Mouse (Mus musculus): ENCODE results near the gene Ip6k3. TPM values are rescaled to one million over a fixed set of nuclear protein-coding genes. Genes with fewer than 3 reads are reported as not detected.

Ip6k3 gene
- polyA plus RNA-seq, 1 experiment from 2014 or later, result 0.35 TPM

DNA sequence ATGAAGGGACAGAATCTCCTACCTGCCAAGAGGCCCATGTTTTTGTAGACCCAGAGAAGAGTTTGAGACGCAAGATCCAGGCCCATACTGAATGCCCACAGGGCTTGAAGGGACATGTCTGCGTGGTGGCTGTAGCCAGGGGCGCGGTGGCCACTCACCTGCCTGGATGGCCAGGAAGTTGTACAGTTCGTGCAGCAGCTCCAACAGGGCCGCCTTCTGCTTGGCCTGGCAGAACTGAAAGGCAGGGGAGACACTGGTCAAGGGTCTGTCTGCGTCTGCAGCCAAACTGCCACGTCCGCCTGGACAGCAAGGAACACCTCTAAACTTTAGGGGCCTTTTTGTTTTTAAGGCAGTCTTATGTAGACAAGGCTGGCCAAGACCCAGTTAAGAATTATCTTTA lies 31.6 kb upstream of the Ip6k3 start:
- Histone ChIP-seq H3K4me3 (no peak overlapping the region), H3K27me3 (no peaks in the 10 kb centered on the region), H3K9ac (no peak overlapping the region), H3K9me3 (replicated peaks) (no peaks in the 10 kb centered on the region), H3K27ac (no peak overlapping the region), H3K4me1 (replicated peaks) (peaks cover 12% of the 10 kb centered on the region), H3K4me2 (no peak overlapping the region), H3K36me3 (peaks cover 68% of the 10 kb centered on the region)
- WGBS, result 95% methylated on average over 9 of the region's 9 CpGs
- ATAC-seq (replicated peaks; ENCODE audit: insufficient number of reproducible peaks, insufficient read depth, low FRiP score, low read depth), result no peak

DNA sequence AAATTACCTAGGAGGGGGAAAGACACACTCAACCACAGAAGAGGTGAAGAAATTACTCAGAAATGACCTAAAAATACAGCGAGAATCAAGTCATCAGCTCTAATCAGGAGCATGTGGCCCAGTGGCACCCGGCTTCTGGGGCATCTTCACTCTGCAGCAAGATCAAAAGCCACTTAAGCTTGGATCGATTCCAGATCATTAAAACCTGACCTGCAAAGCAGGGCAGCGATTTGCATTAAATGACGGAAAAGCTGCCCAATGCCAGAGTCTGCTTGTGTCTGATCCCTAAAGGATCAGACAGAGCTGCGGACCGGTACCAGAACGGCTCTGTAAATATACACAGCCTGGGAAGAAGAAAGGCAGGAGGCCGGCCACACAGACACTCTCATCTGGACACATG lies 28.6 kb upstream of the Ip6k3 start:
- Histone ChIP-seq H3K9ac (no peak overlapping the region), H3K36me3 (peaks cover 85% of the 10 kb centered on the region), H3K4me2 (no peak overlapping the region), H3K4me3 (no peak overlapping the region), H3K27ac (no peak overlapping the region), H3K27me3 (no peaks in the 10 kb centered on the region), H3K9me3 (replicated peaks) (no peaks in the 10 kb centered on the region), H3K4me1 (replicated peaks) (0 out of 2 replicates have a peak, but pooled peaks cover 3% of the 10 kb centered on the region)
- ATAC-seq (replicated peaks; ENCODE audit: insufficient number of reproducible peaks, insufficient read depth, low FRiP score, low read depth), result no peak
- 79% methylated on average over 9 of the region's 9 CpGs for WGBS

DNA sequence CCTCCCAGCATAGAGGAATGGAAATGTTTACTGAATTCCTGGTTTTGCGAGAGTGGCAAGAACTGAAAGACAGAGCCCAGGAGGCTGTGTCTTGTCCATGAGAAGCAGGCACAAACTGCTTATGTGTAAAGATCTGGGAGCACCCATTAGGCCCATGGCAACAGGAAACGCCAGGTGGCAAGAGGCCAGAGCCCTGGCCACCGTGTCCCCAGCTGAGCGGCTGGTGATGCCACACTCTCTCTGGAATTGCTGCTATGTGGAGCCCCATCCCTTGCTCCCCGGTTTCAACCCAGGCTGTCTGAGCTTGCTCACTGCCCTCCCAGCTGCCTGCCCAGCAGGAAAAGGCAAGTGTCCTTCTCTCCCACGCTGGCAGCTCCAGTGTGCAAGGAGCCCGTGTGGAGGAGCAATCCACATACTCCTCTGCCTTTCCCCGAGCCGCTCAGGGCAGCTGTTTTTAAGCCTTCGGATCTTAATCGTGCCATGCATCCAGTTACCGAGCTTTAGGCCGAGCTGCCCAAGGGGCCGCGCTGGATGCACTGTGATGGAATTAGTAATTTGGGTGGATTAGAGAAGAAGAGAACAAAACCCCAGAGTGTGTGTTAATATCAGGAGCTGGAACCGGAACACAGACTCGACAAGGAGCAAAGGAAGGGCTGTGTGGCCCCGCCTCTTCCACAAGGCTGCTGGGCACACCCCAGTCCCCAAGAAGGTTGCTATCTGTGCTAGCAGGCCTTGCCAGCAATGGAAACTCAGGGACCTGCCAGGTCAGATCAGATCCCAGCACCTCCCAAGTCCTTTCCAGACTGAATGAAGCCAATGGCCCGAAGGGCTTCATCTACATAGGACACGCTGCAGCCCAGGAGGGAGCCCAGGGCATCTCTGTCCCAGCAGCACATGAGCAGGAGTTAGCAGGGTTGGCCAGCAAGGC lies 26.9 kb upstream of the Ip6k3 start:
- H3K4me3 ChIP-seq, result no peak overlapping the region
- H3K9me3 ChIP-seq (replicated peaks), result no peaks in the 10 kb centered on the region
- no peak overlapping the region for H3K27ac ChIP-seq
- H3K9ac ChIP-seq, result no peak overlapping the region
- H3K4me1 ChIP-seq (replicated peaks), result 0 out of 2 replicates have a peak, but pooled peaks cover 3% of the 10 kb centered on the region
- peaks cover 85% of the 10 kb centered on the region for H3K36me3 ChIP-seq
- no peak overlapping the region for H3K4me2 ChIP-seq
- ATAC-seq (replicated peaks; ENCODE audit: insufficient number of reproducible peaks, insufficient read depth, low FRiP score, low read depth), result no peak
- WGBS, result 62% methylated on average over 20 of the region's 20 CpGs
- no peaks in the 10 kb centered on the region for H3K27me3 ChIP-seq

DNA sequence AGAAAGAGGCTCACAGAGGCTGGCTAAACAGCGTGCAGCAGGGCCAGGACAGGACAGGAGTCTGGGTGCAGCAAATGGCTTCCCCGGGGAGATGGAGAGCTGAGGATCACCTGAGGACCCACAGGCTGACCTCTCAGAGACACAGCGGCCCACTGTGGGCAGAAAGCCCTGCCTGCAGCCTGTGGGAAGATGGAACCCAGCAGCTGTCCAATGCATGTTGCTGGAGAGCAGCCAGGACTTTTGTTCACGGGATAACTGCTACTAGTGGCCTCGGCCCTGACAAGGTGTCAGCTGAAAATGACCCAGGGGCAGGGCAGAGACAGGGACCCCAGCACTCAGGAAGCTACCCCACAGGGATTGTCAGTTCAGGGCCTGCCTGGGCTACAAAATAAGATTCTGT lies 24.2 kb upstream of the Ip6k3 start:
- H3K27me3 ChIP-seq, result peaks cover 4% of the 10 kb centered on the region; the same call in 1 of the 2 replicates
- H3K27ac ChIP-seq, result no peak overlapping the region
- 0 out of 2 replicates have a peak, but pooled peaks cover 3% of the 10 kb centered on the region for H3K4me1 ChIP-seq (replicated peaks)
- H3K9me3 ChIP-seq (replicated peaks), result no peaks in the 10 kb centered on the region
- no peak for ATAC-seq (replicated peaks; ENCODE audit: insufficient number of reproducible peaks, insufficient read depth, low FRiP score, low read depth)
- peaks cover 61% of the 10 kb centered on the region for H3K36me3 ChIP-seq
- H3K4me3 ChIP-seq, result no peak overlapping the region
- 44% methylated on average over 5 of the region's 5 CpGs for WGBS
- no peak overlapping the region for H3K9ac ChIP-seq
- H3K4me2 ChIP-seq, result no peak overlapping the region

DNA sequence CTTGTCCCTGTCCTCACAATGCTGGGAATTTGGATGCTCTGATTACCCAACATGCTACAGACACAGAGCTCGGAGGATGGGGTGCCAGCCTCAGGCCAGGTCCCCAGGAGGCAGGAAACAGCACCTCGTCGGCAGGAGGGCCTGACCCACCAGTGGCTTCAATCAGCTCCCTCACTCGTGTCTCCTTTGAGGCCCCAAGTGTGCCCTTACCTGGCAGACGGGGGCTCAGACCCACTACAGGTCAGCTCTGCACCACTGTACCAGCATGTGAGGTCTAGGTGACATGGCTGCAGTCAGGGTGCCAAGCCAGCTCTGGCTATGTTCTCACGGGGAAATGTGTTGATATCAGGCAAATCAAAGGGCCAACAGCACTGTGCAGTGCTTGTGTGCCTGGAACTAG lies 23.6 kb upstream of the Ip6k3 start:
- 81% methylated on average over 6 of the region's 6 CpGs for WGBS

DNA sequence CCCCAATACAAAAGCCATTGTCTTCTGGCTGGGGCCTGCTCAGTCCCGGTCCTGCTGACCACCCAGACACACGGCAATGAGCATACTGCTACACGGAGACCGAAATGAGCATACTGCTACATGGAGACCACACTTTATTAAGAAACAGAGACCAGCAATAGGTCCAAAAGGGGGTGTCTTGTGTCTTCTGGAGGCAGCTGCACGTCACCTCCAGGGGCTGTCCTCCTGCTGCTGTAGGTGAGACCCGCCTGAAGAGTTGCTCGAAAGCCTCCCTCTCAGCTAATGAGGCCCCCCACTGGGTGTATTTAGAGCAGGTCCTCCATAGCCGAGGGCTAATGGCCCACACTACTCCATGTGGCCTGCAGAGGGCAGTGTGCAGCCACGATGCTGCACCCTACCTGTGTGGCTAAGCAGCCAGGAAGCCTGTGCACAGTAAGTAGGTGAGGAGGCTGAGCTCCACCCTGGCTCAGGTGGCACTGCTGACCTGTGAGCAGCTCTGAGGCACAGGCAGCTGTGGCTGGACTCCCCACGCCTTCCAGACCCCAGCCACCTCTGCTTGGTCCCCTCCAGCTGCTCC lies 22.1 kb upstream of the Ip6k3 start:
- Histone ChIP-seq H3K9ac (no peak overlapping the region), H3K4me3 (no peak overlapping the region), H3K36me3 (peaks cover 46% of the 10 kb centered on the region), H3K4me2 (no peak overlapping the region), H3K27ac (no peak overlapping the region), H3K4me1 (replicated peaks) (0 out of 2 replicates have a peak, but pooled peaks cover 3% of the 10 kb centered on the region), H3K9me3 (replicated peaks) (no peaks in the 10 kb centered on the region), H3K27me3 (peaks cover 4% of the 10 kb centered on the region; the same call in 1 of the 2 replicates)
- 0 out of 2 replicates have a peak, but pooled peaks have one; percentile 25 for ATAC-seq (replicated peaks; ENCODE audit: insufficient number of reproducible peaks, insufficient read depth, low FRiP score, low read depth)
- WGBS, result 46% methylated on average over 10 of the region's 10 CpGs

More for the DNA sequence above, 23.6 kb upstream of the Ip6k3 start:
- Histone ChIP-seq H3K4me1 (replicated peaks) (0 out of 2 replicates have a peak, but pooled peaks cover 3% of the 10 kb centered on the region), H3K9ac (no peak overlapping the region), H3K27ac (no peak overlapping the region), H3K9me3 (replicated peaks) (no peaks in the 10 kb centered on the region), H3K27me3 (peaks cover 4% of the 10 kb centered on the region; the same call in 1 of the 2 replicates), H3K4me3 (no peak overlapping the region), H3K4me2 (no peak overlapping the region), H3K36me3 (peaks cover 58% of the 10 kb centered on the region)
- ATAC-seq (replicated peaks; ENCODE audit: insufficient number of reproducible peaks, insufficient read depth, low FRiP score, low read depth), result no peak

DNA sequence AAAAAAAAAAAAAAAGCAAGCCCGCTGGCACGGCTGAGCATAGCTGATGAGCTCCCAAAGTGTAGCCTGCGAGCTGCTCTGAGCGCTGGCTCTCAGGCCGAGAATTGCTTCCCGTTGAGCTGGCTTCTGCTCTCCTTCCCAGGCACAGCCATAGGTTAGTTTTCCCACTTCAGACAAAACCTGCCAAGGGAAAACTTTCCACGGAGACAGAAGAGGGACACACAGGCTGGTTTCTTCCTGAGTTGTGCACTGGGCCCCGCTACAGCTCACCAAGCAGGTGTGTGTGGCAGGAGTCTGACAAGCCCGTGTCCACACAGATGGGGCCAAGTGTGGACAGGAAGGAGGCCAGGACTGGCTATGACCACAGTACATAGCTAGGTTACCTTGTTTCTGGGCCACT lies 21.3 kb upstream of the Ip6k3 start:
- H3K27me3 ChIP-seq, result peaks cover 4% of the 10 kb centered on the region; the same call in 1 of the 2 replicates
- no peaks in the 10 kb centered on the region for H3K9me3 ChIP-seq (replicated peaks)
- H3K36me3 ChIP-seq, result peaks cover 37% of the 10 kb centered on the region
- no peak overlapping the region for H3K4me2 ChIP-seq
- 69% methylated on average over 9 of the region's 9 CpGs for WGBS
- H3K4me1 ChIP-seq (replicated peaks), result 0 out of 2 replicates have a peak, but pooled peaks cover 3% of the 10 kb centered on the region
- H3K9ac ChIP-seq, result no peak overlapping the region
- H3K27ac ChIP-seq, result no peak overlapping the region
- no peak overlapping the region for H3K4me3 ChIP-seq
- no peak for ATAC-seq (replicated peaks; ENCODE audit: insufficient number of reproducible peaks, insufficient read depth, low FRiP score, low read depth)

DNA sequence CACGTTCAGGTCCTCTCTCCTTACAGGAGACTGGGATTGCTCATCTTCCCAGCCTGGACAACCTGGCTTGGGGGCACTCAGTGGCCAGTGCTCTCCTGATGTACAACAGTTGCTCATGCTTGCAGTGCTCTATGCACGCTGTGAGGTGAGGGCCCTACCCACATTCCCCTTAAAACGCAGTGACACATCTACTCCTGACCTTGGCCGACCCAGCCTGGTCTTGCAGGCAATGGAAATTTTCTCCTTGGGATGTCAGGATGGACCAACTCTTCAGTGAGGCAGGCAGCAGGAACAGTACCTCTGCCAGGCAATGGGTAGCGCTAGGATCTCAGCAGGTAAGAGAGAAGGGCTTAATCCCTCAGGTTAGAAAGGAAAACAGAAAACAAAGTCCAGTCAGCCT lies 19.5 kb upstream of the Ip6k3 start:
- WGBS, result 51% methylated on average over 5 of the region's 5 CpGs
- H3K4me3 ChIP-seq, result no peak overlapping the region
- no peak overlapping the region for H3K9ac ChIP-seq
- H3K4me2 ChIP-seq, result no peak overlapping the region
- no peaks in the 10 kb centered on the region for H3K9me3 ChIP-seq (replicated peaks)
- no peak overlapping the region for H3K27ac ChIP-seq
- ATAC-seq (replicated peaks; ENCODE audit: insufficient number of reproducible peaks, insufficient read depth, low FRiP score, low read depth), result no peak
- peaks cover 20% of the 10 kb centered on the region; the same call in 1 of the 2 replicates for H3K36me3 ChIP-seq
- 0 out of 2 replicates have a peak, but pooled peaks cover 3% of the 10 kb centered on the region for H3K4me1 ChIP-seq (replicated peaks)
- peaks cover 4% of the 10 kb centered on the region; the same call in 1 of the 2 replicates for H3K27me3 ChIP-seq

DNA sequence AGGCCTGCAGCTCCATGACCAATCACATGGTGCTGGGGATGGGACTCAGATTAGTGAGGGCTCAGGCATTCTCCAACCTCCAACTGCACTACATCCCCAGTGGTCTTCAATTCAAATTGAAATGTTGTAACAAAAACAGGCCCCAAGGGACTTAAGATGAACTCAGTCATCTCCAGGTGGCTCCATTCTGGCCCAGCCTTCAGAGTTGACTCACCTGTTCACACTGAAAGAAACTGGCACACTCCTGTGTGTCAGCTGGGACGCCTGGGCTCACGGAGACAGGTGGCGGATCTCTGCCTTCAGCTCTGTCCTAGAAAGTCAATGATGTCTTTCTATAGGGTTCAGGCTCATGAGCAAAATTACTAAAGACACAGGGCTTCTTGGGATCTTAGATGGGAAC lies 18.5 kb upstream of the Ip6k3 start:
- H3K9ac ChIP-seq, result no peak overlapping the region
- no peak overlapping the region for H3K27ac ChIP-seq
- H3K4me1 ChIP-seq (replicated peaks), result no peaks in the 10 kb centered on the region
- peaks cover 11% of the 10 kb centered on the region; the same call in 1 of the 2 replicates for H3K36me3 ChIP-seq
- no peak overlapping the region for H3K4me3 ChIP-seq
- no peaks in the 10 kb centered on the region for H3K9me3 ChIP-seq (replicated peaks)
- no peak for ATAC-seq (replicated peaks; ENCODE audit: insufficient number of reproducible peaks, insufficient read depth, low FRiP score, low read depth)
- WGBS, result 91% methylated on average over 3 of the region's 3 CpGs
- no peak overlapping the region for H3K4me2 ChIP-seq
- H3K27me3 ChIP-seq, result peaks cover 4% of the 10 kb centered on the region; the same call in 1 of the 2 replicates

DNA sequence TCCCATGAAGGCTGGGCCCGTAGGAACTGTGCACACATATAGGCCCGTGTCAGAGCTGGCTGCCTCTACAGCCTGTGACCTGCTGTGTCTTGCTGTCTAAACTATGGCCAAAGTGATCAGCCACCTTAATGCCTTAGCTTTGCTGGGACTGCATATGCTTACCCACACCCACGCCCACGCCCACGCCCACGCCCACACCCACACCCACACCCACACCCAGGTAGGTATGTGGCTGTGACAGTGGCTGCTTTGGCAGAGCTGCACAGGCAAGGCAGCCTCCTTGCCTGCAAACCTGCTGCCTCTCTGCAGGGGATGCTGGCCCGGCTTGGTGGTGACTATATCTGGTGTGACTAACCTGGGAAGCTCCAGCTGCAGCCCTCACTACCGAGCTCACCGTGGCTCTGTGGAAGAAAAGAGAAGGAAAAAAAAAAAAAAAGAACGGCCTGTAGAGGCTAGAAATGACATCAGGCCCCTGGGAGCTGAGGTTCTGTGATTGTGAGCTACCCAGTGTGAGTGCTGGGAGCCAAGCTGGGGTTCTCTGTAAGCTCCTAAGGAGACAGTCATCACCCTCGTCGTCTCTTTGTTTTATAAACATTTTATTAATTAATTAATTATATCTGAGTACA lies 16.2 kb upstream of the Ip6k3 start:
- Histone ChIP-seq H3K27ac (no peak overlapping the region), H3K4me3 (no peak overlapping the region), H3K9ac (no peak overlapping the region), H3K36me3 (no peaks in the 10 kb centered on the region), H3K27me3 (peaks cover 4% of the 10 kb centered on the region; the same call in 1 of the 2 replicates), H3K4me2 (no peak overlapping the region), H3K4me1 (replicated peaks) (no peaks in the 10 kb centered on the region), H3K9me3 (replicated peaks) (no peaks in the 10 kb centered on the region)
- ATAC-seq (replicated peaks; ENCODE audit: insufficient number of reproducible peaks, insufficient read depth, low FRiP score, low read depth), result no peak
- WGBS, result 86% methylated on average over 12 of the region's 12 CpGs

DNA sequence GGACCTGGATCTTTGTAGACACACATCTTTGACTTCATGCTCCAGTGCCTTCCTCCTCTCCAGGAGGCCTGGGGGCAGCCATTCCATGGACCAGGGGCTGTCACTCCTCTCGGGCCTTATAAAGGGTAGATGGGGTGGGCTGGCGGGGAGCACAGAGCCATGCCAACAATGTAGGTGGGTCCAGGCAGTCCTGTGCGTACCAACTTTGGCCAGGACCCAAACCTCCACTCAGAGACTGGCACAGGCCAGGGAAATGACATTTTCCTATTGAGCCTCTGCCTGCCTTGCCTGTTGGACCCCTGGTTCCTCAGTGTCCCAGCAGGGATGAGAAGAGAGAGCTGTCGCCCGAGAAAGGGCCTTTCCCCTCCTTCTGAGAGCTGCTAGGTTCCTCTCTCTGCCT lies 14.8 kb upstream of the Ip6k3 start:
- no peak overlapping the region for H3K4me2 ChIP-seq
- H3K9me3 ChIP-seq (replicated peaks), result no peaks in the 10 kb centered on the region
- no peaks in the 10 kb centered on the region for H3K4me1 ChIP-seq (replicated peaks)
- no peak overlapping the region for H3K4me3 ChIP-seq
- no peak for ATAC-seq (replicated peaks; ENCODE audit: insufficient number of reproducible peaks, insufficient read depth, low FRiP score, low read depth)
- no peaks in the 10 kb centered on the region for H3K27me3 ChIP-seq
- H3K36me3 ChIP-seq, result no peaks in the 10 kb centered on the region
- H3K27ac ChIP-seq, result no peak overlapping the region
- no peak overlapping the region for H3K9ac ChIP-seq
- WGBS, result 74% methylated on average over 5 of the region's 5 CpGs

All from heart, embryonic 15.5 days (tissue).